Mouse (Mus musculus): ENCODE data around the gene Fam57b.

Gene Fam57b

GRCm38 (mm10) chr7:126822741-126823140 is 25.3 kb downstream of the Fam57b start:
- in situ Hi-C loops (cut with MboI, MseI): loop anchor here in 1 of 2 experiments (10.0 kb wide), 1 partner anchor 282 kb away; no protein-coding TSS in a partner anchor

DNA sequence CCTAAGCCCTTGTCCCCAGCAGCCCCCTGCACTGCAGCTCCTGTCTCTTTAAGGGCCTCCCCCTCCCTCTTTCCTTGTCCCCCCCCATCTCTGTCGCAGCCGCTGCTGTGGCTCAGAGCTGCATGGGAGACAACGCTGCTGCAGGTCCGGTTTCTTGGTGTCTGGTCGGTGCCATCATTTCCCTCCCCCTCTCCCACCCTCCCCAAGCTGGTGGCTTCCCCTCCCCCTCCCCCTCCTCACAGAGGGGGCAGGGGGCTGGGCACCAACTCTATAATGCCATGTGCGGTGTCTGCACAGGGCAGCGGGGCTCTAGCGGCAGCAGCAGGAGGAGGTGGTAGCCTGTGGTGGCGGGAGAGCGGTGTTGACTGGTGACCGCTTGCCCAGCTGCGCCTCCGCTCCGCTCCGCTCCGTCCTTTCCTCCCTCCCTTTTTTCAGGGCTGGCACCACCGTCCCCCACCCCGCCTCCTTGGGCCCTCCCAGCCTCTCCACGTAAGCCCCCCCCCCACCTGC is 25.8 kb downstream of the Fam57b start:
- in situ Hi-C loops (cut with MboI, MseI): loop anchor here in 1 of 2 experiments (10.0 kb wide), 1 partner anchor 282 kb away; no protein-coding TSS in a partner anchor

DNA sequence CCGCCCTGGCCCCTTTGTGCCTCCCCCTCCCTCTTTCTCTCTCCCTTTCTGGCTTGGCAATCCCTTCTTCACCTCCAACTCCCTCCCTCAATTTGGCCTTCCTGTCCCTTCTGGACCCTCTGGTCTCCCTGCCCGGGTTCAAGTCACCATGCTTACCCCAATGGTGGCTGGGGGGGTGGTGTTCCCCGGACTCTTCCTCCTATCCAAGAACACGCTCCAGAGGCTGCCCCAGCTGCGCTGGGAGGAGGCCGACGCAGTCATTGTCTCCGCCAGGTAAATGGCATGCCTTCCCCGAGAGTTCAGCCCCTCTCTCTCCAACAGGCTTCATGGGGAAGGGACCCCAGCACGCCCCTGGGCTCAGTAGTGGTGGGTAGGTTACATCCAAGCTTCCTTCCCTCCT is 26.5 kb downstream of the Fam57b start:
- in situ Hi-C loops (cut with MboI, MseI): loop anchor here in 1 of 2 experiments (10.0 kb wide), 1 partner anchor 281 kb away; no protein-coding TSS in a partner anchor

GRCm38 (mm10) chr7:126825403-126825802 is 27.9 kb downstream of the Fam57b start:
- in situ Hi-C loops (cut with MboI, MseI): loop anchor here in 1 of 2 experiments (10.0 kb wide), 1 partner anchor 279 kb away; no protein-coding TSS in a partner anchor

DNA sequence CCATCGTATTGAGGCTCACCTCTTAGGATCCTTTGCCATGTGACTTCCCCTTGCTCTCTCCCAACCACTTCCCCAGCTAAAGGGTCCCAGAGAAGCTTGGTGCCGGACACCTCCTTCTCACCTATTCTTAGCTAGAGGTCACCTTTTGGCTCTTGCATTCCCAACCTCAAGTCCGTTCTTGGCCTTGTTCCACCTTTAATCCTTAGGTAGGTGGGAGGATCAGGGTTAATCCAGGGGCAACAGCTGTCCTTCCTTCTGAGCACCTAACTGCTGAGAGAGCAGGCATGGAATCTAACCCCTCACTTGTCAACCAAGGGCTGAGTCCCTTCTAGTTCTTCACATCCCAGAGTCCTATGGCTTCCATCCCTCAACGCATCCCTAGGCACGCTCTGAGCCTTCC is 28.5 kb downstream of the Fam57b start:
- in situ Hi-C loops (cut with MboI, MseI): loop anchor here in 1 of 2 experiments (10.0 kb wide), 1 partner anchor 279 kb away; no protein-coding TSS in a partner anchor

GRCm38 (mm10) chr7:126831539-126831938 is 34.1 kb downstream of the Fam57b start, which contains the start of gene 4930451I11Rik:
Gene 4930451I11Rik (minus strand): TSS chr7:126831639.
- in situ Hi-C loops (cut with MboI, MseI): loop anchor here in 1 of 2 experiments (5.0 kb wide), 1 partner anchor 121 kb away; the partner anchor contains the start of gene Sez6l2

DNA sequence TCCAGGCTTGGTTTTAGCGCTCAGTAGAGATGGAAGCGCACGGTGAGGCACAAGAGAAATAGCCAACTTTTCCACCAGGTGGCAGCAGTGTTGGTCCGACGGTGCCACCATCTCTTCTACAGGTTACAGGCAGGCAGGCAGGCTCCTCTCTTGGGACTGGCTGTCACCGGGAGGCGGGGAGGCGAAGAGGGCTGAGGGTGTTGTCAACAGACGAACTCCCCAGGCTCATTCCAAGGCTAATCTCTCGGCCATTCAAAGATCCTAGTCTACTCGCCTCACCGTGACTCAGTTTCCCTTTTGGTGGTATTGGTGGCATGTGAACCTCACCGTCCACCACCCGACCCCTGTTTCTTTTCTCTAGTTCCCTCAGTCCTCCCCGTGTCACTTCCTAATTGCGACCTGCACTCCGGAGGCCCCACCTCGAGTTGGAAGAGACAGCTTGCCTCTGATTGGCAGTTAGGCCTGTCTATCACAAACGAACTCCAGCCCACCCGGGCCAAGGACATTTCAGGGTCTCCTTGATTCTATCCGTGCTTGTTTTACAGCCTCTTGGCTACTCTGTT is 34.6 kb downstream of the Fam57b start:
- in situ Hi-C loops (cut with MboI, MseI): loop anchor here in 1 of 2 experiments (5.0 kb wide), 1 partner anchor 120 kb away; the partner anchor contains the start of gene Sez6l2

DNA sequence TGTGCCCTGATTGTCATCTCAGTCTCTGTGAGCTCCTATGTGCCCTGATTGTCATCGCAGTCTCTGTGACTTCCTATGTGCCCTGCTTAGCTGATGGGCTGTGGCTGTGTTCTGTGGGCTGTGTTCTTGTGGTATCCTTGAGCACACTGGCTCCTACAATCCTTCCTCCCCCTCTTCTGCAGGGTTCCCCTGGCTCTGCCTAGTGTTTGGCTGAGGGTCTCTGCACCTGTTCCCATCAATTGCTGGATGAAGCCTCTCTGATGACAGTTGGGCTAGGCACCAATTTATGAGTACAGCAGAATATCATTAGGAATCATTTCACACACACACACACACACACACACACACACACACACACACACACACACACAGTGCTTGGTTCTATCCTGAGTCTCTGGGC is 35.8 kb downstream of the Fam57b start:
- in situ Hi-C loops (cut with MboI, MseI): loop anchor here in 1 of 2 experiments (5.0 kb wide), 1 partner anchor 119 kb away; the partner anchor contains the start of gene Sez6l2

DNA sequence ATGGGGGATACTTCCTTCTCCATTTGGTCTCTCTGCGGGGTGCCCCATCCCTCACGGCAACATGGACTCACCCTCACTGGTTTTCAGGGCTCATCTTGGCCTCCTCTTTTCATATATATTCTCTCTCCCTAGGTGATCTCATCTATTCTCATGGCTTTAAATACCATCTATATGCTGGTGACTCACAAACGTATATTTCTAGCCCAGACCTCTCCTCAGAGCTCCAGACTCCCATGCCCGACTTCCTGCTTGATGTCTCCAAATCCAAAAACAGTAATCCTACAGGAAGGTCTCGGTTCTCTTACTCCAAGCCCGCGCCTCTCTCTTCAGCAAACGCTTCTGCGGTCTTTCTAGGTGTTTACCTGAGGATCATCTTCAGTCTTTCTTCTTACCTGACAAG is 45.8 kb downstream of the Fam57b start:
- in situ Hi-C loops (cut with MboI, MseI): no loop called here

DNA sequence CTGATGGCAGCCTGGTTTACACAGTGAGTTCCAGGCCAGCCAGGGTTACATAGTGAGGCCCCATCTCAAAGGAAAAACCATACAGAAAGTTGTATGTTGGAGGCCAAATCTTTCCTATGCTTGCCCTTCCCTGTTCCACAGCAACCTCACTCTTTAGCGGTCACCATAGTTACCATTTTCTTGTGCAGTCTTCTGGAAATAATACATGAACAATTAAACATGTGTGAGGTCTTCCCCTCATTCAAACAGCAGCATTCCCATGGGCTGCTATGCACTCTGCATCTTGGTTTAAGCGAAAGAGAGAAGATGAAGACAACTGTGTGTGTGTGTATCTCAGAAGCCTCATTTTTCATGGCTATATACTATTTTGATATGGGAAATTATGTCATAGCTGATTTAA is 48.0 kb downstream of the Fam57b start:
- in situ Hi-C loops (cut with MboI, MseI): no loop called here

GRCm38 (mm10) chr7:126847116-126847420 is 49.6 kb downstream of the Fam57b start, which contains the start of gene Doc2a:
Gene Doc2a (plus strand): TSS chr7:126847416.
- in situ Hi-C loops (cut with MboI, MseI): no loop called here

DNA sequence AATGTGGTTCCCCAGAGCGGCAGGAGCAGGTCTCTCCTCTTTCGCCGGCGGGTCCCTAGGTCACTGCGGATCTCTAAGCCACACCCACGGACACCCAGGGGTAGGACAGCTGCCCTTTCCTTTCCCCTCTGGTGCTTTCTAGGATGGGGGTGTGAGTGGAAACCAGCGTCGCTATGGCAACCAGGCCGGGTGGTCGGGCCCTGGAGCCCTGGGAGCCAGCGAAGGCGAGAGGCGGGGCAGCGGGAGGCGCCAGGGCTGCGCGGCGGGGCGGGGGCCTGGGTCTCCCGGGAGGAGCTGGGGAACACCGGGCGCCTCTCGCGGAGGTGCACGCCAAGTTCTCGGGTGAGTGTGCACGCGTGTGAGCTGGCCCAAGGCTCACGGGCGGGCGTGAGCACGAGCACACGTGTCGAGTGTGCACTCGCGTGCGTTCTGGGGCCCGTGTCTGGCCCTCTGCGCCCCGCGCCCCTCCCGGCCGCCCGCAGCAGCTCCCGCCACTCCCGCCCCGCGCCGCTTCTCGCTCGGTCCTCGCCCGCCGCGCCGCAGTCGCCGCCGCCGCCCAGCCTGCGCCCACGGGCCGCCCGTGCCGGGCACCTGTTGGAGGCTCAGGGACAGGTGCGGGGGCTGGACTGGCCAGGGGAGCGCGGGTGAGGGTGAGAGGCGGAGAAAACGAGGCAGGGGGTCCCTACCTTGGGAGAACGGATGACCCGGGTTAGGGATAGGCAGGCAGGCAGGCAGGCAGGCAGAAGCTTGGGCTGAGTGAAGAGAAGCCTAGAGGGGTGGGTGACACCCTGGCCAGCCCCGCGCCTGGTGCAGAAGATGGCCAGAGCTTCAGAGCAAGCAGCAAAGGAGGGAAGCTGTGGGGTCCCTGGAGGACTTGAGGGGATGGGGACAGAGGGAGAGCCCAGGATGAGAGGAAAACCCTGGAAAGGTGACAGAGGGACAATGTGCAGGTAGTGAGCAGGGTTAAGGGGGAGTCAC is 50.2 kb downstream of the Fam57b start:
- in situ Hi-C loops (cut with MboI, MseI): no loop called here

DNA sequence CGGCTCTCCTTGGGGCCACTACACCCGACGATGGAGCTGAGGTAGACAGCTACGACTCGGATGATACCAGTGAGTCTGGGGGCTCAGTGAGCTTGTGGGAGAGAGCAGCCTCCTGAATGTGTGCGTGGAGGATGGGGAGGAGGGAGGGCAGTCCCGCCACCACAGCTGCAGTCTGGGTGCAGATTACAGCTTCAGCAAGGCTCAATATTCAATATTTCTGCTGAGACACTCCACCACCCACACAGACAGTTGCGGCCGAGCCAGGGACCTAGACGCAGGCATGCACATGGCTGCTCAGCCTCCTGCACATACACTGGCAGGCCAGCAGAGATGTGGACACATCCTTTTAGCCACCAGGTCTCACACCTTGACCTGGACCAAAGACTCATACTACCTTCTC is 51.3 kb downstream of the Fam57b start:
- in situ Hi-C loops (cut with MboI, MseI): no loop called here

- in situ Hi-C loops (cut with MboI, MseI): no loop called here
Observed at GRCm38 (mm10) chr7:126850161-126850560, 52.7 kb downstream of the Fam57b start.

DNA sequence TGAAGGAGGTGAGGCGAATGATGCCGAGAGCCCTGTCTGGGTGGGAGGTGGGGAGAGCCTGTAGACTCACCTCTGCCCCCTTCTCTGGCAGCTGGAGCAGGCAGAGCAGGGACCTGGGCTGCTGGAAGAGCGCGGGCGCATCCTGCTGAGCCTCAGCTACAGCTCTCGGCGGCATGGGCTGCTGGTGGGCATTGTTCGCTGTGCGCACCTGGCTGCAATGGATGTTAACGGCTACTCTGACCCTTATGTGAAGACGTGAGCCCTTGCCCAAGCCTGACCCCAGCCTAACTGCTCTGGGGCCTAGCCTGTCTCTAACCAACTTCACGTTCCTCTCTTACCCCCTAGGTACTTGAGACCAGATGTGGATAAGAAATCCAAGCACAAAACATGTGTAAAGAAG is 53.7 kb downstream of the Fam57b start:
- in situ Hi-C loops (cut with MboI, MseI): no loop called here

GRCm38 (mm10) chr7:126853454-126853853 is 56.0 kb downstream of the Fam57b start:
- in situ Hi-C loops (cut with MboI, MseI): no loop called here

- in situ Hi-C loops (cut with MboI, MseI): no loop called here
Observed at GRCm38 (mm10) chr7:126855641-126856040, 58.2 kb downstream of the Fam57b start.

GRCm38 (mm10) chr7:126856741-126857420 is 59.4 kb downstream of the Fam57b start:
- in situ Hi-C loops (cut with MboI, MseI): no loop called here

- in situ Hi-C loops (cut with MboI, MseI): no loop called here
Observed at GRCm38 (mm10) chr7:126860987-126861386, 63.5 kb downstream of the Fam57b start.

GRCm38 (mm10) chr7:126861429-126862130 is 64.1 kb downstream of the Fam57b start, which contains the start of gene Hirip3:
Gene Hirip3 (plus strand): TSS chr7:126861972.
- in situ Hi-C loops (cut with MboI, MseI): no loop called here

Data from T-helper 17 cell (primary cell).